Mouse (Mus musculus) midbrain, postnatal 0 days (tissue): ENCODE data around the gene Kirrel. TPM values are rescaled to one million over a fixed set of nuclear protein-coding genes. Genes with fewer than 3 reads are reported as not detected.

Source experiments
- ATAC-seq: fragments of 200-750 bp; cut with Nextera tagmentation; 2 replicates; pipeline ENCODE4 v1.8.0; 2017; ENCODE audit warnings: moderate number of reproducible peaks, mild to moderate bottlenecking, moderate TSS enrichment, moderate library complexity; ENCODE audit not compliant: low FRiP score
- DNase-seq: peaks from one replicate; pipeline ENCODE4 v3.0.0-alpha.2; 2015; ENCODE audit warnings: low spot score
- H3K27ac ChIP-seq: fragments of 300-500 bp; sonication (generic); 2 replicates; pipeline ENCODE4 v1.5.1; 2014; ENCODE audit warnings: low read depth, mild to moderate bottlenecking, low read length, mixed read lengths
- H3K27me3 ChIP-seq: fragments of 300-500 bp; sonication (generic); 2 replicates; pipeline ENCODE4 v1.6.1; 2014; ENCODE audit warnings: low read length, control low read depth, mixed read lengths; ENCODE audit not compliant: insufficient read depth
- H3K36me3 ChIP-seq: fragments of 300-500 bp; sonication (generic); 2 replicates; pipeline ENCODE4 v1.6.1; 2014; ENCODE audit warnings: low read length, control low read depth, mixed read lengths; ENCODE audit not compliant: insufficient read depth
- H3K4me1 ChIP-seq: fragments of 300-500 bp; sonication (generic); 2 replicates; pipeline ENCODE4 v1.6.1; 2014; ENCODE audit warnings: mild to moderate bottlenecking, control low read depth, antibody characterized with exemption, low read length, mixed read lengths; ENCODE audit not compliant: insufficient read depth
- H3K4me2 ChIP-seq: fragments of 300-500 bp; sonication (generic); 2 replicates; pipeline ENCODE4 v1.6.1; 2014; ENCODE audit warnings: low read depth, mild to moderate bottlenecking, low read length, mixed read lengths; ENCODE audit not compliant: poor library complexity, severe bottlenecking
- H3K4me3 ChIP-seq: fragments of 300-500 bp; sonication (generic); 2 replicates; pipeline ENCODE4 v1.5.1; 2014; ENCODE audit warnings: low read depth, mild to moderate bottlenecking, low read length, moderate library complexity
- H3K9ac ChIP-seq: fragments of 300-500 bp; sonication (generic); replicated peaks from 2 replicates; pipeline ENCODE4 v1.6.1; 2014; ENCODE audit warnings: mild to moderate bottlenecking, low read length, moderate library complexity, mixed read lengths; ENCODE audit not compliant: poor library complexity, severe bottlenecking
- H3K9me3 ChIP-seq: fragments of 300-500 bp; sonication (generic); 2 replicates; pipeline ENCODE4 v1.6.1; 2016; ENCODE audit warnings: low read length, control low read depth
- CTCF ChIP-seq: IDR thresholded peaks from 2 replicates; pipeline ENCODE4 v1.5.1; 2016; ENCODE audit warnings: antibody characterized with exemption, mild to moderate bottlenecking
- WGBS: fragments of 180-500 bp; shearing (Covaris S2); extraction: QIAGEN DNeasy Blood & Tissue Kit; methylation state at CpG from one replicate; pipeline ENCODE4 v1.1.7; 2014; 5-methylcytosine and 5-hydroxymethylcytosine counted together
- polyA plus RNA-seq: library from polyadenylated mRNA; unstranded; fragments of >200 nt; fragmentation: Nextera tagmentation; extraction: Ambion mirVana; gene quantifications from 2 replicates; pipeline ENCODE4 v1.2.1, GENCODE M21; 2015
- total RNA-seq: library from RNA; depleted of rRNA; stranded (reverse); fragments of >200 nt; gene quantifications from 2 replicates; pipeline ENCODE4 v1.2.3, GENCODE M21; 2014

The Kirrel gene
- total and polyA plus RNA-seq, 2 experiments from 2014 or later, result 3.3 to 11.1 TPM

- Histone ChIP-seq H3K9ac (no peak overlapping the region), H3K27me3 (no peaks in the 10 kb centered on the region), H3K27ac (no peak overlapping the region), H3K4me1 (peaks cover 3% of the 10 kb centered on the region; the same call in 1 of the 2 replicates), H3K4me3 (no peak overlapping the region), H3K9me3 (no peaks in the 10 kb centered on the region), H3K36me3 (no peaks in the 10 kb centered on the region), H3K4me2 (no peak overlapping the region)
- ATAC-seq (no peak), DNase-seq (no peak)
- 51% methylated on average over 6 of the region's 6 CpGs for WGBS
- no peak for TF ChIP-seq CTCF
Observed at GRCm38 (mm10) chr3:87144476-87145240, 29.9 kb downstream of the Kirrel start.

- H3K36me3 ChIP-seq, result no peaks in the 10 kb centered on the region
- WGBS, result 63% methylated on average over 5 of the region's 5 CpGs
- H3K27me3 ChIP-seq, result no peaks in the 10 kb centered on the region
- TF ChIP-seq CTCF, result no peak
- no peaks in the 10 kb centered on the region; the same call in 1 of the 2 replicates for H3K4me1 ChIP-seq
- no peak overlapping the region for H3K4me2 ChIP-seq
- no peak overlapping the region for H3K4me3 ChIP-seq
- peak; percentile 42 for DNase-seq
- ATAC-seq, result no peak
- no peak overlapping the region for H3K27ac ChIP-seq
- H3K9ac ChIP-seq, result no peak overlapping the region
- H3K9me3 ChIP-seq, result no peaks in the 10 kb centered on the region
Observed at GRCm38 (mm10) chr3:87140284-87140683, 34.3 kb downstream of the Kirrel start.

GRCm38 (mm10) chr3:87136782-87137181 is 37.8 kb downstream of the Kirrel start:
- WGBS, result 44% methylated on average over 7 of the region's 7 CpGs

GRCm38 (mm10) chr3:87134951-87135350 is 39.6 kb downstream of the Kirrel start:
- H3K4me3 ChIP-seq, result no peak overlapping the region
- no peaks in the 10 kb centered on the region for H3K36me3 ChIP-seq
- H3K4me1 ChIP-seq, result no peaks in the 10 kb centered on the region
- no peak overlapping the region for H3K4me2 ChIP-seq
- TF ChIP-seq CTCF, result no peak
- no peak for ATAC-seq
- no peak for DNase-seq
- no peaks in the 10 kb centered on the region for H3K9me3 ChIP-seq
- no peak overlapping the region for H3K27ac ChIP-seq
- H3K9ac ChIP-seq, result no peak overlapping the region
- no peaks in the 10 kb centered on the region for H3K27me3 ChIP-seq

More at GRCm38 (mm10) chr3:87136782-87137181, 37.8 kb downstream of the Kirrel start:
- no peaks in the 10 kb centered on the region for H3K36me3 ChIP-seq
- no peaks in the 10 kb centered on the region for H3K27me3 ChIP-seq
- DNase-seq (no peak), ATAC-seq (no peak)
- H3K27ac ChIP-seq, result no peak overlapping the region
- no peaks in the 10 kb centered on the region for H3K9me3 ChIP-seq
- H3K4me1 ChIP-seq, result no peaks in the 10 kb centered on the region
- H3K4me2 ChIP-seq, result no peak overlapping the region
- no peak overlapping the region for H3K9ac ChIP-seq
- no peak; the same call in 1 of the 2 replicates for TF ChIP-seq CTCF
- no peak overlapping the region for H3K4me3 ChIP-seq

GRCm38 (mm10) chr3:87131694-87132347 is 42.7 kb downstream of the Kirrel start:
- no peak for TF ChIP-seq CTCF
- 75% methylated on average over 11 of the region's 11 CpGs for WGBS
- Histone ChIP-seq H3K9me3 (no peaks in the 10 kb centered on the region), H3K4me3 (no peak overlapping the region), H3K27ac (no peak overlapping the region), H3K9ac (no peak overlapping the region), H3K36me3 (no peaks in the 10 kb centered on the region), H3K4me2 (no peak overlapping the region), H3K27me3 (no peaks in the 10 kb centered on the region), H3K4me1 (no peaks in the 10 kb centered on the region)
- DNase-seq (no peak), ATAC-seq (no peak)

- no peaks in the 10 kb centered on the region for H3K36me3 ChIP-seq
- H3K4me2 ChIP-seq, result no peak overlapping the region
- no peak overlapping the region; the same call in 1 of the 2 replicates for H3K27ac ChIP-seq
- ATAC-seq (no peak), DNase-seq (no peak)
- no peak for TF ChIP-seq CTCF
- H3K9ac ChIP-seq, result no peak overlapping the region
- no peaks in the 10 kb centered on the region for H3K9me3 ChIP-seq
- H3K27me3 ChIP-seq, result no peaks in the 10 kb centered on the region
- H3K4me1 ChIP-seq, result no peaks in the 10 kb centered on the region
- H3K4me3 ChIP-seq, result no peak overlapping the region
- 38% methylated on average over 6 of the region's 6 CpGs for WGBS
Observed at GRCm38 (mm10) chr3:87130933-87131332, 43.6 kb downstream of the Kirrel start.
